In the genomic region with DNA sequence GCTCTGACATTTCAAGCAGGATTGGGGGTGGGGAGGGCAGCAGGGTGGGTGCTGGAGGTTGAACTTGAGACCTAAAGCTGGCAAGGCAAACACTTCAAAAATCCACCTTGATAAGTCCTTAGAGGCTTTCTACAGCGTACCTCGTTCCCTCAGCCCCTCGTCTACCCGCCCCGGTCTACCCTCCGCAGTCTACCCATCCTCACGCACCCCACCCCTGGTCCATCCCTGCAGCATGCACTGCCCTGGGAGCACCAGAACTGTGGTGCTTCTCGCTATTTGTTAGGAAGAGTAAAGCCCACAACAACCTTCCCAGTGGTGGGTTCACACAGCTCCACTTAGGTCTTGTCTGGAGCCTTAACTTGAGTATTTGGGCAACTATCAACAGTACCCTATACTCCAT, we compare ENCODE assay signal across 16 mouse cellular contexts.
"Had no signal": no experiment of that assay in that cellular context is flagged by ENCODE, and none has a peak within 500 bp of the region (broad histone marks: within the 10 kb centered on the region; RNA-seq: fewer than 3 reads in every experiment).

No protein-coding gene starts in this region.

- H3K9me3 ChIP-seq: neural tube, embryonic 13.5 days; neural tube, embryonic 15.5 days; stomach, embryonic 15.5 days had no signal

- H3K27ac ChIP-seq: neural tube, embryonic 13.5 days; neural tube, embryonic 15.5 days; stomach, embryonic 15.5 days; stomach, postnatal 0 days had no signal

- H3K36me3 ChIP-seq: neural tube, embryonic 13.5 days; neural tube, embryonic 15.5 days; stomach, embryonic 15.5 days had no signal

- H3K4me1 ChIP-seq: neural tube, embryonic 13.5 days; neural tube, embryonic 15.5 days; stomach, embryonic 15.5 days had no signal

- H3K9ac ChIP-seq: neural tube, embryonic 13.5 days; neural tube, embryonic 15.5 days; stomach, embryonic 15.5 days had no signal

- H3K27me3 ChIP-seq: neural tube, embryonic 13.5 days; neural tube, embryonic 15.5 days; stomach, embryonic 15.5 days had no signal

- DNase-seq: retina, postnatal 1 day; right cerebral cortex, adult 18-20 months; right cerebral cortex, postnatal 14 days; right cerebral cortex, postnatal 25 days; right cerebral cortex, postnatal 4 days; spleen, adult 18-20 months; thymus, adult 18-20 months; thymus, adult 2 months; thymus, postnatal 14 days; thymus, postnatal 25 days; thymus, postnatal 36 days; thymus, postnatal 4 days had no signal

- H3K4me2 ChIP-seq: neural tube, embryonic 13.5 days; neural tube, embryonic 15.5 days; stomach, embryonic 15.5 days had no signal

- H3K4me3 ChIP-seq: neural tube, embryonic 13.5 days; neural tube, embryonic 15.5 days; stomach, embryonic 15.5 days had no signal
